Mouse (Mus musculus) embryonic facial prominence, embryonic 14.5 days (tissue): ENCODE results near the gene Arhgap28. TPM values are rescaled to one million over a fixed set of nuclear protein-coding genes. Genes with fewer than 3 reads are reported as not detected.

Experiments used
- ATAC-seq: fragments of 200-750 bp; cut with Nextera tagmentation; 2 replicates; pipeline ENCODE4 v1.8.0; 2017; ENCODE audit warnings: low read depth, moderate number of reproducible peaks, moderate TSS enrichment
- DNase-seq: peaks from one replicate; pipeline ENCODE4 v3.0.0-alpha.2; 2015; ENCODE audit warnings: low spot score
- H3K27ac ChIP-seq: fragments of 300-500 bp; sonication (generic); replicated peaks from 2 replicates; pipeline ENCODE4 v1.5.1; 2014; ENCODE audit warnings: low read depth, mild to moderate bottlenecking, low read length, moderate library complexity
- H3K27me3 ChIP-seq: fragments of 300-500 bp; sonication (generic); replicated peaks from 2 replicates; pipeline ENCODE4 v1.6.1; 2014; ENCODE audit warnings: low read length; ENCODE audit not compliant: control insufficient read depth, insufficient read depth
- H3K36me3 ChIP-seq: fragments of 300-500 bp; sonication (generic); 2 replicates; pipeline ENCODE4 v1.6.1; 2014; ENCODE audit warnings: low read length, mixed read lengths; ENCODE audit not compliant: control insufficient read depth, insufficient read depth
- H3K4me1 ChIP-seq: fragments of 300-500 bp; sonication (generic); 2 replicates; pipeline ENCODE4 v1.6.1; 2014; ENCODE audit warnings: antibody characterized with exemption, low read length; ENCODE audit not compliant: control insufficient read depth, insufficient read depth
- H3K4me2 ChIP-seq: fragments of 300-500 bp; sonication (generic); 2 replicates; pipeline ENCODE4 v1.6.1; 2014; ENCODE audit warnings: low read depth, mild to moderate bottlenecking, low read length, moderate library complexity, mixed read lengths
- H3K4me3 ChIP-seq: fragments of 300-500 bp; sonication (generic); 2 replicates; pipeline ENCODE4 v1.5.1; 2014; ENCODE audit warnings: low read depth, mild to moderate bottlenecking, low read length
- H3K9ac ChIP-seq: fragments of 300-500 bp; sonication (generic); 2 replicates; pipeline ENCODE4 v1.6.1; 2014; ENCODE audit warnings: low read depth, mild to moderate bottlenecking, low read length, moderate library complexity, mixed read lengths
- H3K9me3 ChIP-seq: fragments of 300-500 bp; sonication (generic); 2 replicates; pipeline ENCODE4 v1.6.1; 2016; ENCODE audit warnings: low read length; ENCODE audit not compliant: control insufficient read depth
- WGBS: fragments of 180-500 bp; shearing (Covaris S2); extraction: QIAGEN DNeasy Blood & Tissue Kit; methylation state at CpG from one replicate; pipeline ENCODE4 v1.1.7; 2014; 5-methylcytosine and 5-hydroxymethylcytosine counted together
- polyA plus RNA-seq: library from polyadenylated mRNA; unstranded; fragments of >200 nt; fragmentation: Nextera tagmentation; extraction: Ambion mirVana; gene quantifications from 2 replicates; pipeline ENCODE4 v1.2.1, GENCODE M21; 2014

Gene Arhgap28
- polyA plus RNA-seq = 49.2 and 59.2 TPM in 2 replicates

DNA sequence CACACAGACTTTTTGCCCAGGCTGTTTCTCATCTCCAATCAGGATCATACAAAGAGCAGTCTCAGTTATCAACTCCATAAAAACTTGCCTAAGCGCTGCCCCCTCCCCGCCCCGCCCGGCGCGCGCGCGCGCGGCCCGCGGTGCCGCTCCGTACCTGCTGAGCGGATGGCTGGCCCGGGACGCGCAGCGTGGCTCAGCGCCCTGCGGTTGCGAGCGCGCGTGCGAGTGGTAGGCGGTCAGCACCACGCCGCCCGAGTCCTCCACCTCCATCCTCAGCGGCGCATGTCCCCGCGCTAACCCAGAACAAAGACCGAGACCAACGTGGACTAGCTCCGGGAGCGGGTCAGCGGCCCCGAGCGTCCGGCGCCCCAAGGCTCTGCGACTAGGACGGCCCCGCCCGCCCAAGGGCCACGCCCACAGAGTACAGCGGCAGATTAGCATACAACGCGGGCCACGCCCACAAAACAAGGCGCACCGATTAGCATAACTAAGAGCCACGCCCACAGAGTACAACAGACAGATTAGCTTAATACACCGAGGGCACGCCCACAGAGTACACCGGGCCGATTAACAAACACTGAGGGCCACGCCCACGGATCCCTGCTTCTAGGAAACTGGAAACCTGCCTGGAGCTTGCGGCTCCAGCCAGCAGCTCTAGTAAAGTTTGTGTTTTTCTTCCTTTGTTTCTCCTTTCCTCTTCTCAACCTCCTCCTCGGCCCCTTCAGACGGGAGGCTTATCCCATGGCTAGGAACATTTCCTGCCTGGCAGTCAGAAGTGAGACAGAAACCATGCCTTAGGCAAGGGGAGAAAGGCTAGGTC is at the start of gene Arhgap28:
Arhgap28 (minus strand) TSS at position 380 of the 820 bp plus-strand sequence.
- Histone ChIP-seq H3K4me1 (peaks cover 38% of the 10 kb centered on the region), H3K4me2 (peak within 1 kb of the TSS; percentile 76)

DNA sequence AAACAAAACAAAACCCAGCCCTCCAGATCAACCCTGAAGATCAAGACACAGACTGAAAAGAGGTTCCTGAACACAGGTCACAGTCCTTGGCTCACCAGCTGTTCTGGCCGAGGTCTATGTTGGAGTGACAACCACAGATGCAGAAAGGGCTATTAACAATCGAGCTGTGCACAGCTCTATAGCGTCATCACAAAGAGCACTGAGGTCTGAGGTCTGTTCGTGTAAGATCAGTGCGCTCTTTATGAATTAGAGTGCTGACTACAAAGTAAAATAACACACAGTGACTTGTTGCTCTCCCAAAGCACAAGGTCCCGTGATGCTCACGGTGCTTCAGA is 42.4 kb upstream of the Arhgap28 start:
- H3K4me1 ChIP-seq = peaks cover 12% of the 10 kb centered on the region
- H3K27me3 ChIP-seq = no peaks in the 10 kb centered on the region
- DNase-seq = peak; percentile 84
- peak overlapping the region; percentile 64 for H3K27ac ChIP-seq
- no peaks in the 10 kb centered on the region for H3K9me3 ChIP-seq
- WGBS = 43% methylated on average over 7 of the region's 7 CpGs
- no peak overlapping the region for H3K4me2 ChIP-seq
- no peaks in the 10 kb centered on the region for H3K36me3 ChIP-seq
- ATAC-seq = peak; percentile 89
- no peak overlapping the region for H3K4me3 ChIP-seq
- H3K9ac ChIP-seq = no peak overlapping the region

More for the DNA sequence above, at the start of gene Arhgap28:
- peak within 1 kb of the TSS; percentile 98 for H3K27ac ChIP-seq
- H3K36me3 ChIP-seq = no peaks in the 10 kb centered on the region
- peak within 1 kb of the TSS; percentile 75 for H3K4me3 ChIP-seq
- 0% methylated on average over 43 of the region's 65 CpGs for WGBS
- ATAC-seq = peak; percentile 95
- DNase-seq = peak; percentile 100
- no peaks in the 10 kb centered on the region for H3K27me3 ChIP-seq
- H3K9me3 ChIP-seq = no peaks in the 10 kb centered on the region
- peak within 1 kb of the TSS; percentile 81 for H3K9ac ChIP-seq

GRCm38 (mm10) chr17:68045655-68046340 is 41.9 kb upstream of the Arhgap28 start:
- 32% methylated on average over 8 of the region's 8 CpGs for WGBS
- Histone ChIP-seq H3K4me2 (no peak overlapping the region), H3K9me3 (no peaks in the 10 kb centered on the region), H3K36me3 (no peaks in the 10 kb centered on the region), H3K27ac (peak overlapping the region; percentile 64), H3K27me3 (no peaks in the 10 kb centered on the region), H3K9ac (no peak overlapping the region), H3K4me3 (no peak overlapping the region), H3K4me1 (peaks cover 12% of the 10 kb centered on the region)
- ATAC-seq = peak; percentile 58
- peak; percentile 84 for DNase-seq

- ATAC-seq (no peak), DNase-seq (no peak)
- H3K9ac ChIP-seq = no peak overlapping the region
- 98% methylated on average over 4 of the region's 4 CpGs for WGBS
- H3K9me3 ChIP-seq = no peaks in the 10 kb centered on the region
- H3K4me3 ChIP-seq = no peak overlapping the region
- H3K4me1 ChIP-seq = peaks cover 12% of the 10 kb centered on the region
- H3K27me3 ChIP-seq = no peaks in the 10 kb centered on the region
- H3K27ac ChIP-seq = no peak overlapping the region
- H3K36me3 ChIP-seq = no peaks in the 10 kb centered on the region
- H3K4me2 ChIP-seq = no peak overlapping the region
These were observed 38.5 kb upstream of the Arhgap28 start for GRCm38 (mm10) chr17:68042377-68042776.

GRCm38 (mm10) chr17:68037011-68037410 is 33.1 kb upstream of the Arhgap28 start:
- H3K4me2 ChIP-seq = no peak overlapping the region
- no peak overlapping the region for H3K27ac ChIP-seq
- H3K4me3 ChIP-seq = no peak overlapping the region
- ATAC-seq (no peak), DNase-seq (no peak)
- no peak overlapping the region for H3K9ac ChIP-seq
- no peaks in the 10 kb centered on the region for H3K36me3 ChIP-seq
- WGBS = 67% methylated on average over 1 of the region's 1 CpGs
- no peaks in the 10 kb centered on the region for H3K27me3 ChIP-seq
- no peaks in the 10 kb centered on the region for H3K4me1 ChIP-seq
- H3K9me3 ChIP-seq = no peaks in the 10 kb centered on the region

GRCm38 (mm10) chr17:68029495-68029894 is 25.6 kb upstream of the Arhgap28 start:
- 85% methylated on average over 5 of the region's 5 CpGs for WGBS
- Histone ChIP-seq H3K36me3 (no peaks in the 10 kb centered on the region), H3K4me1 (no peaks in the 10 kb centered on the region)

GRCm38 (mm10) chr17:68028519-68028918 is 24.6 kb upstream of the Arhgap28 start:
- H3K9ac ChIP-seq = no peak overlapping the region
- no peaks in the 10 kb centered on the region for H3K27me3 ChIP-seq
- WGBS = 93% methylated on average over 4 of the region's 4 CpGs
- no peak overlapping the region for H3K4me3 ChIP-seq
- no peaks in the 10 kb centered on the region for H3K36me3 ChIP-seq
- no peak overlapping the region for H3K27ac ChIP-seq
- H3K4me1 ChIP-seq = no peaks in the 10 kb centered on the region
- H3K9me3 ChIP-seq = no peaks in the 10 kb centered on the region
- H3K4me2 ChIP-seq = no peak overlapping the region
- no peak for DNase-seq
- ATAC-seq = no peak

More at GRCm38 (mm10) chr17:68029495-68029894, 25.6 kb upstream of the Arhgap28 start:
- H3K9ac ChIP-seq = no peak overlapping the region
- H3K27ac ChIP-seq = no peak overlapping the region
- H3K4me2 ChIP-seq = no peak overlapping the region
- no peak for ATAC-seq
- H3K9me3 ChIP-seq = no peaks in the 10 kb centered on the region
- H3K4me3 ChIP-seq = no peak overlapping the region
- no peaks in the 10 kb centered on the region for H3K27me3 ChIP-seq
- no peak for DNase-seq

GRCm38 (mm10) chr17:68024327-68024726 is 20.4 kb upstream of the Arhgap28 start:
- Histone ChIP-seq H3K36me3 (no peaks in the 10 kb centered on the region), H3K4me3 (no peak overlapping the region), H3K27ac (no peak overlapping the region), H3K9ac (no peak overlapping the region), H3K4me2 (no peak overlapping the region), H3K9me3 (no peaks in the 10 kb centered on the region), H3K4me1 (peaks cover 6% of the 10 kb centered on the region), H3K27me3 (no peaks in the 10 kb centered on the region)
- DNase-seq (no peak), ATAC-seq (no peak)
- WGBS = 63% methylated on average over 7 of the region's 7 CpGs
